Mouse (Mus musculus): ENCODE measurements at regions not wholly inside any gene's neighbourhood (a gene's known extent, or its start where the extent isn't known, plus 50 kb on each side); places are given as distances from the start of the nearest gene placed in this dataset.

GRCm38 (mm10) chr19:57558420-57558967 is 52.3 kb upstream of the Atrnl1 start:
- Histone ChIP-seq H3K9me3 (no peaks in the 10 kb centered on the region), H3K27ac (no peak overlapping the region), H3K4me3 (no peak overlapping the region), H3K4me1 (no peaks in the 10 kb centered on the region), H3K36me3 (no peaks in the 10 kb centered on the region), H3K27me3 (ENCODE audit: insufficient read depth, poor library complexity, severe bottlenecking) (no peaks in the 10 kb centered on the region; the same call in 1 of the 2 replicates)
- no peak for DNase-seq (ENCODE audit: low spot score)
- WGBS = 84% methylated on average over 19 of the region's 19 CpGs

GRCm38 (mm10) chr19:57560757-57561156 is 50.1 kb upstream of the Atrnl1 start:
- H3K27ac ChIP-seq = no peak overlapping the region
- no peaks in the 10 kb centered on the region for H3K4me1 ChIP-seq
- DNase-seq (ENCODE audit: low spot score) = no peak
- H3K27me3 ChIP-seq (ENCODE audit: insufficient read depth, poor library complexity, severe bottlenecking) = no peaks in the 10 kb centered on the region; the same call in 1 of the 2 replicates
- H3K4me3 ChIP-seq = no peak overlapping the region
- no peaks in the 10 kb centered on the region for H3K36me3 ChIP-seq
- 32% methylated on average over 3 of the region's 3 CpGs for WGBS
- H3K9me3 ChIP-seq = no peaks in the 10 kb centered on the region
